Mouse (Mus musculus) right cerebral cortex, postnatal 10 days (tissue): ENCODE measurements around the gene Gm16503.
"Not testable (repeated sequence)": the region's sequence is repeated elsewhere in the genome, so short reads cannot be mapped to it uniquely, and the experiment has no call there.

Source experiments
- DNase-seq, 2 experiments: peaks; one replicate each; pipeline ENCODE4 v3.0.0; 2021; ENCODE audit warnings: low spot score in 2 of 2

Gm16503 gene

GRCm38 (mm10) chr4:147539918-147540317 is at the start of gene Gm16503:
Gene Gm16503 (plus strand): TSS chr4:147540218.
- not testable (repeated sequence) for DNase-seq

- not testable (repeated sequence) for DNase-seq
Measured at GRCm38 (mm10) chr4:147492117-147492516, 47.9 kb upstream of the Gm16503 start, which contains the start of gene Zfp982. Gene Zfp982 (plus strand): TSS chr4:147492417.

- DNase-seq: not testable (repeated sequence)
Measured at GRCm38 (mm10) chr4:147498772-147499613, 41.0 kb upstream of the Gm16503 start.

GRCm38 (mm10) chr4:147509174-147509573 is 30.8 kb upstream of the Gm16503 start:
- no peak for DNase-seq

- no peak for DNase-seq
Measured at GRCm38 (mm10) chr4:147518981-147519380, 21.0 kb upstream of the Gm16503 start.

- no peak for DNase-seq
Measured at GRCm38 (mm10) chr4:147520100-147520499, 19.9 kb upstream of the Gm16503 start.

- no peak for DNase-seq
Measured at GRCm38 (mm10) chr4:147525125-147525524, 14.9 kb upstream of the Gm16503 start.

- DNase-seq: no peak
Measured at GRCm38 (mm10) chr4:147530366-147530765, 9.7 kb upstream of the Gm16503 start.

- DNase-seq: not testable (repeated sequence)
Measured at GRCm38 (mm10) chr4:147535916-147536315, 4.1 kb upstream of the Gm16503 start.

- DNase-seq: no peak
Measured at GRCm38 (mm10) chr4:147537702-147538101, 2.3 kb upstream of the Gm16503 start.

GRCm38 (mm10) chr4:147541105-147541504 is 1.1 kb downstream of the Gm16503 start:
- no peak for DNase-seq

- DNase-seq: not testable (repeated sequence)
Measured at GRCm38 (mm10) chr4:147553071-147553470, 13.1 kb downstream of the Gm16503 start, which contains the start of gene Zfp985. Gene Zfp985 (plus strand): TSS chr4:147553277.

GRCm38 (mm10) chr4:147554361-147554760 is 14.3 kb downstream of the Gm16503 start:
- not testable (repeated sequence) for DNase-seq

- not testable (repeated sequence) for DNase-seq
Measured at GRCm38 (mm10) chr4:147556921-147557320, 16.9 kb downstream of the Gm16503 start.

GRCm38 (mm10) chr4:147558011-147558410 is 18.0 kb downstream of the Gm16503 start:
- DNase-seq: not testable (repeated sequence)

- DNase-seq: not testable (repeated sequence)
Measured at GRCm38 (mm10) chr4:147559096-147559495, 19.1 kb downstream of the Gm16503 start.

GRCm38 (mm10) chr4:147565426-147566220 is 25.6 kb downstream of the Gm16503 start:
- DNase-seq: no peak

GRCm38 (mm10) chr4:147571156-147571555 is 31.1 kb downstream of the Gm16503 start:
- not testable (repeated sequence) for DNase-seq

- not testable (repeated sequence) for DNase-seq
Measured at GRCm38 (mm10) chr4:147579371-147579770, 39.4 kb downstream of the Gm16503 start.

GRCm38 (mm10) chr4:147586511-147587473 is 46.8 kb downstream of the Gm16503 start:
- DNase-seq: no peak
